Mouse (Mus musculus) lung, postnatal 0 days (tissue): Measurements from ENCODE around the gene Caprin1.

ENCODE experiments used
- CTCF ChIP-seq: IDR thresholded peaks from 2 replicates; pipeline ENCODE4 v1.5.1; 2016; ENCODE audit warnings: antibody characterized with exemption, mild to moderate bottlenecking
- EP300 ChIP-seq: IDR thresholded peaks from 2 replicates; pipeline ENCODE4 v1.6.1; 2016; ENCODE audit warnings: antibody characterized with exemption, mild to moderate bottlenecking, control low read depth

- no peak for TF ChIP-seq CTCF
- no peak for TF ChIP-seq EP300
Measured at GRCm38 (mm10) chr2:103746096-103746495, 51.4 kb downstream of the Caprin1 start.
